Mouse (Mus musculus) neural tube, embryonic 11.5 days (tissue): ENCODE results near the gene Pkp1. TPM values are rescaled to one million over a fixed set of nuclear protein-coding genes. Genes with fewer than 3 reads are reported as not detected.

ENCODE experiments used
- ATAC-seq: fragments of 200-750 bp; cut with Nextera tagmentation; 2 replicates; pipeline ENCODE4 v1.8.0; 2017; ENCODE audit warnings: moderate number of reproducible peaks, mild to moderate bottlenecking, moderate TSS enrichment, moderate library complexity; ENCODE audit not compliant: insufficient read depth, low FRiP score, low TSS enrichment
- DNase-seq: peaks from one replicate; pipeline ENCODE4 v3.0.0-alpha.2; 2015; ENCODE audit warnings: low spot score
- H3K27ac ChIP-seq: fragments of 300-500 bp; sonication (generic); 2 replicates; pipeline ENCODE4 v1.5.1; 2014; ENCODE audit warnings: low read depth, mild to moderate bottlenecking, low read length
- H3K27me3 ChIP-seq: fragments of 300-500 bp; sonication (generic); 2 replicates; pipeline ENCODE4 v1.6.1; 2014; ENCODE audit warnings: mild to moderate bottlenecking, low read length, mixed read lengths; ENCODE audit not compliant: control insufficient read depth, insufficient read depth
- H3K36me3 ChIP-seq: fragments of 300-500 bp; sonication (generic); 2 replicates; pipeline ENCODE4 v1.6.1; 2014; ENCODE audit warnings: mild to moderate bottlenecking, low read length, moderate library complexity, mixed read lengths; ENCODE audit not compliant: control insufficient read depth, insufficient read depth
- H3K4me1 ChIP-seq: fragments of 300-500 bp; sonication (generic); 2 replicates; pipeline ENCODE4 v1.6.1; 2014; ENCODE audit warnings: low read length, mixed read lengths; ENCODE audit not compliant: control insufficient read depth, insufficient read depth
- H3K4me2 ChIP-seq: fragments of 300-500 bp; sonication (generic); 2 replicates; pipeline ENCODE4 v1.6.1; 2014; ENCODE audit warnings: low read depth, mild to moderate bottlenecking, moderate library complexity
- H3K4me3 ChIP-seq: fragments of 300-500 bp; sonication (generic); 2 replicates; pipeline ENCODE4 v1.5.1; 2014; ENCODE audit warnings: low read depth, low read length
- H3K9ac ChIP-seq: fragments of 300-500 bp; sonication (generic); 2 replicates; pipeline ENCODE4 v1.6.1; 2014; ENCODE audit warnings: mild to moderate bottlenecking, low read length
- H3K9me3 ChIP-seq: fragments of 300-500 bp; sonication (generic); 2 replicates; pipeline ENCODE4 v1.6.1; 2016; ENCODE audit warnings: low read length; ENCODE audit not compliant: control insufficient read depth
- WGBS: fragments of 180-500 bp; shearing (Covaris S2); extraction: QIAGEN DNeasy Blood & Tissue Kit; methylation state at CpG from one replicate; pipeline ENCODE4 v1.1.7; 2014; 5-methylcytosine and 5-hydroxymethylcytosine counted together
- polyA plus RNA-seq: library from polyadenylated mRNA; unstranded; fragments of >200 nt; fragmentation: Nextera tagmentation; extraction: Ambion mirVana; gene quantifications from 2 replicates; pipeline ENCODE4 v1.2.1, GENCODE M21; 2014

Gene Pkp1
- polyA plus RNA-seq, 1 experiment from 2014 or later = 0.12 TPM

GRCm38 (mm10) chr1:135834206-135834859, 84.7 kb downstream of the Pkp1 start:
- DNase-seq = no peak

GRCm38 (mm10) chr1:135828918-135829317, 90.1 kb downstream of the Pkp1 start:
- Histone ChIP-seq H3K4me3 (no peak overlapping the region), H3K36me3 (no peaks in the 10 kb centered on the region), H3K4me2 (no peak overlapping the region), H3K4me1 (no peaks in the 10 kb centered on the region), H3K27me3 (no peaks in the 10 kb centered on the region), H3K27ac (no peak overlapping the region), H3K9me3 (no peaks in the 10 kb centered on the region), H3K9ac (no peak overlapping the region)
- ATAC-seq = no peak
- DNase-seq = no peak
- 28% methylated on average over 1 of the region's 1 CpGs for WGBS

More at GRCm38 (mm10) chr1:135834206-135834859, 84.7 kb downstream of the Pkp1 start:
- WGBS = 81% methylated on average over 6 of the region's 6 CpGs
- no peak overlapping the region for H3K9ac ChIP-seq
- no peak overlapping the region for H3K4me2 ChIP-seq
- no peak overlapping the region for H3K27ac ChIP-seq
- no peaks in the 10 kb centered on the region for H3K36me3 ChIP-seq
- H3K9me3 ChIP-seq = no peaks in the 10 kb centered on the region
- no peaks in the 10 kb centered on the region for H3K27me3 ChIP-seq
- H3K4me3 ChIP-seq = no peak overlapping the region
- ATAC-seq = no peak
- no peaks in the 10 kb centered on the region for H3K4me1 ChIP-seq

GRCm38 (mm10) chr1:135821780-135822179, 97.2 kb downstream of the Pkp1 start:
- Histone ChIP-seq H3K9me3 (no peaks in the 10 kb centered on the region), H3K4me1 (no peaks in the 10 kb centered on the region), H3K36me3 (no peaks in the 10 kb centered on the region), H3K9ac (no peak overlapping the region), H3K27ac (no peak overlapping the region), H3K4me3 (no peak overlapping the region), H3K27me3 (peaks cover 31% of the 10 kb centered on the region), H3K4me2 (no peak overlapping the region)
- DNase-seq = no peak
- no peak for ATAC-seq
- WGBS = 77% methylated on average over 7 of the region's 7 CpGs

Other genes starting within 250 kb of the Pkp1 start
- gene Csrp1, start 199.1 kb downstream of the Pkp1 start, polyA plus RNA-seq = 47.5 and 51.1 TPM in 2 replicates
- gene Phlda3, start 153.1 kb downstream of the Pkp1 start, polyA plus RNA-seq = 22.6 and 24.3 TPM in 2 replicates
- gene Tnni1, start 139.8 kb downstream of the Pkp1 start, polyA plus RNA-seq = 57.6 and 70.7 TPM in 2 replicates
- 0.61 and 1.3 TPM in 2 replicates for gene Lad1, start 100.6 kb downstream of the Pkp1 start, polyA plus RNA-seq
- gene Tnnt2, start 82.9 kb downstream of the Pkp1 start, polyA plus RNA-seq = 20.3 and 22.5 TPM in 2 replicates
- gene Igfn1, start 87.1 kb upstream of the Pkp1 start, polyA plus RNA-seq = not detected in 2 replicates
- 64.6 and 79.4 TPM in 2 replicates for gene Tmem9, start 88.9 kb upstream of the Pkp1 start, polyA plus RNA-seq
- gene Ascl5, start 131.6 kb upstream of the Pkp1 start, polyA plus RNA-seq = not detected in 2 replicates
- 0.73 and 1.2 TPM in 2 replicates for gene Cacna1s, start 133.5 kb upstream of the Pkp1 start, polyA plus RNA-seq
- gene Kif21b, start 212.2 kb upstream of the Pkp1 start, polyA plus RNA-seq = 14.3 and 17.0 TPM in 2 replicates